9 mouse cellular contexts compared by ENCODE assay signal in genomic region chr11:58867954-58868330, GRCm38 (mm10). TPM values are rescaled to one million over a fixed set of nuclear protein-coding genes. Genes with fewer than 3 reads are reported as not detected.
DNase-seq lines count a peak whose midpoint lies in the region; ATAC-seq and TF ChIP-seq lines count a peak whose summit lies in the region.
"Had no signal": no experiment of that assay in that cellular context is flagged by ENCODE, and none has a peak within 500 bp of the region (broad histone marks: within the 10 kb centered on the region; RNA-seq: fewer than 3 reads in every experiment).

No protein-coding gene starts in this region.

- 86% methylated on average over 6 of the region's 6 CpGs for WGBS in heart, embryonic 12.5 days
- WGBS in hindbrain, embryonic 13.5 days = 86% methylated on average over 6 of the region's 6 CpGs
- 71% methylated on average over 6 of the region's 6 CpGs for WGBS in liver, postnatal 0 days (ENCODE audit: insufficient replicate concordance)

- intact Hi-C loops in heart, postnatal 10 days (cut with DNase I) = no loop called here
- intact Hi-C loops in left cerebral cortex, postnatal 14 days (cut with DNase I) = no loop called here

- peak overlapping the region; percentile 78; the same call in 1 of the 2 replicates for H3K9ac ChIP-seq in heart, embryonic 12.5 days
- H3K9ac ChIP-seq in hindbrain, embryonic 13.5 days = peak overlapping the region; percentile 89
- H3K9ac ChIP-seq in liver, postnatal 0 days (replicated peaks) = peak overlapping the region; percentile 77; the same call in 1 of the 2 replicates

- no peak overlapping the region for H3K27ac ChIP-seq in heart, embryonic 12.5 days (ENCODE audit: poor library complexity, severe bottlenecking)
- H3K27ac ChIP-seq in hindbrain, embryonic 13.5 days = no peak overlapping the region
- no peak overlapping the region; the same call in 1 of the 2 replicates for H3K27ac ChIP-seq in liver, postnatal 0 days (ENCODE audit: low read depth)

- CTCF ChIA-PET in Patski (lab: Charles Lee) = interaction anchor here (0.9 kb wide), 1 partner anchor 27 kb away, joined by 3 read pairs; no protein-coding TSS in a partner anchor

- no peak for TF ChIP-seq EP300 in liver, postnatal 0 days (IDR thresholded peaks at IDR 0.05; ENCODE audit: low read depth)

- POLR2A ChIA-PET in Patski (lab: Charles Lee) = no interaction called here

- peaks cover 22% of the 10 kb centered on the region for H3K36me3 ChIP-seq in heart, embryonic 12.5 days
- H3K36me3 ChIP-seq in hindbrain, embryonic 13.5 days = peaks cover 27% of the 10 kb centered on the region
- H3K36me3 ChIP-seq in liver, postnatal 0 days (replicated peaks; ENCODE audit: insufficient read depth, low read length) = 0 out of 2 replicates have a peak, but pooled peaks cover 7% of the 10 kb centered on the region

- no peak for TF ChIP-seq CTCF in Patski (IDR thresholded peaks at IDR 0.05)
- TF ChIP-seq CTCF in liver, postnatal 0 days (IDR thresholded peaks at IDR 0.05; ENCODE audit: low read depth) = no peak

- H3K4me3 ChIP-seq in heart, embryonic 12.5 days = peak overlapping the region; percentile 79
- peak overlapping the region; percentile 75 for H3K4me3 ChIP-seq in hindbrain, embryonic 13.5 days
- H3K4me3 ChIP-seq in liver, postnatal 0 days (ENCODE audit: low read depth, low read length) = peak overlapping the region; percentile 87

- 0 out of 2 replicates have a peak, but pooled peaks cover 3% of the 10 kb centered on the region for H3K9me3 ChIP-seq in heart, embryonic 12.5 days (replicated peaks)
- no peaks in the 10 kb centered on the region for H3K9me3 ChIP-seq in hindbrain, embryonic 13.5 days
- no peaks in the 10 kb centered on the region for H3K9me3 ChIP-seq in liver, postnatal 0 days (ENCODE audit: low read length)

- ATAC-seq in heart, embryonic 12.5 days (ENCODE audit: insufficient number of reproducible peaks, low FRiP score) = no peak
- peak; percentile 22 for ATAC-seq in Patski
- ATAC-seq in hindbrain, embryonic 13.5 days (ENCODE audit: low FRiP score) = peak; percentile 8; the same call in 1 of the 2 replicates
- no peak for ATAC-seq in liver, postnatal 0 days
- no peak for ATAC-seq in CD4-positive, CD25-positive, alpha-beta regulatory T cell, adult 4 months

- in situ Hi-C loops in Patski (cut with MboI; ENCODE audit: low pct_unique_long_range_greater_than_20kb) = no loop called here

- no peak for DNase-seq in heart, postnatal 10 days
- DNase-seq in Patski (ENCODE audit: low read depth, low spot score) = no peak
- DNase-seq in liver, postnatal 0 days = no peak
- DNase-seq in left cerebral cortex, postnatal 14 days (ENCODE audit: low spot score in 2 of 2) = no peak
- DNase-seq in left cerebral cortex, adult 11 months (ENCODE audit: low spot score) = no peak
- DNase-seq: cerebellum, adult 11 months had no signal

- H3K4me1 ChIP-seq in heart, embryonic 12.5 days (replicated peaks) = peaks cover 11% of the 10 kb centered on the region
- H3K4me1 ChIP-seq in hindbrain, embryonic 13.5 days (replicated peaks) = peaks cover 28% of the 10 kb centered on the region
- peaks cover 8% of the 10 kb centered on the region for H3K4me1 ChIP-seq in liver, postnatal 0 days (ENCODE audit: insufficient read depth)

- no peaks in the 10 kb centered on the region for H3K27me3 ChIP-seq in heart, embryonic 12.5 days (replicated peaks)
- no peaks in the 10 kb centered on the region for H3K27me3 ChIP-seq in Patski
- H3K27me3 ChIP-seq in hindbrain, embryonic 13.5 days = no peaks in the 10 kb centered on the region
- no peaks in the 10 kb centered on the region for H3K27me3 ChIP-seq in liver, postnatal 0 days (ENCODE audit: insufficient read depth, low read length)

- H3K4me2 ChIP-seq in heart, embryonic 12.5 days = peak overlapping the region; percentile 90
- H3K4me2 ChIP-seq in hindbrain, embryonic 13.5 days = peak overlapping the region; percentile 89
- H3K4me2 ChIP-seq in liver, postnatal 0 days (ENCODE audit: low read depth, low read length) = peak overlapping the region; percentile 93

RNA-seq across cellular contexts. Expression of gene 2810021J22Rik, which starts 0.9 kb away (rescaled TPM):
- polyA plus RNA-seq in heart, embryonic 12.5 days (2016; fragmentation: Nextera tagmentation; extraction: Ambion mirVana) = 3.6 and 4.8 TPM in 2 replicates
- 1 to 10 TPM; 3.5 to 3.9 TPM for total RNA-seq in heart, postnatal 10 days (2021)
- 6.4 TPM for polyA plus RNA-seq in Patski (2021)
- polyA plus RNA-seq in hindbrain, embryonic 13.5 days (2015; fragmentation: Nextera tagmentation; extraction: Ambion mirVana) = 11.5 and 12.9 TPM in 2 replicates
- polyA plus RNA-seq in liver, postnatal 0 days (2015; fragmentation: Nextera tagmentation; extraction: Ambion mirVana) = 0.94 and 1.6 TPM in 2 replicates
- total RNA-seq in left cerebral cortex, postnatal 14 days (2021) = 1 to 10 TPM; 9.3 TPM
- 10 to 100 TPM; 11.0 to 14.5 TPM for polyA plus RNA-seq in CD4-positive, CD25-positive, alpha-beta regulatory T cell, adult 4 months (2017; shearing (Covaris generic))

RNA-seq across cellular contexts. Expression of gene Gm12258, which starts 21.0 kb away (rescaled TPM):
- 4.6 and 5.4 TPM in 2 replicates for polyA plus RNA-seq in heart, embryonic 12.5 days (2016; fragmentation: Nextera tagmentation; extraction: Ambion mirVana)
- 1 to 10 TPM; 2.3 to 3.5 TPM for total RNA-seq in heart, postnatal 10 days (2021)
- 6.8 TPM for polyA plus RNA-seq in Patski (2021)
- polyA plus RNA-seq in hindbrain, embryonic 13.5 days (2015; fragmentation: Nextera tagmentation; extraction: Ambion mirVana) = 21.3 and 22.8 TPM in 2 replicates
- polyA plus RNA-seq in liver, postnatal 0 days (2015; fragmentation: Nextera tagmentation; extraction: Ambion mirVana) = 0.85 and 1.3 TPM in 2 replicates
- 10 to 100 TPM; 16.7 TPM for total RNA-seq in left cerebral cortex, postnatal 14 days (2021)
- polyA plus RNA-seq in CD4-positive, CD25-positive, alpha-beta regulatory T cell, adult 4 months (2017; shearing (Covaris generic)) = 1 to 10 TPM; 7.1 to 7.9 TPM

RNA-seq across cellular contexts. Expression of gene Olfr311, which starts 28.9 kb away (rescaled TPM):
- not detected in 2 replicates for polyA plus RNA-seq in heart, embryonic 12.5 days (2016; fragmentation: Nextera tagmentation; extraction: Ambion mirVana)
- total RNA-seq in heart, postnatal 10 days (2021) = not detected
- not detected for polyA plus RNA-seq in Patski (2021)
- not detected in 2 replicates for polyA plus RNA-seq in hindbrain, embryonic 13.5 days (2015; fragmentation: Nextera tagmentation; extraction: Ambion mirVana)
- polyA plus RNA-seq in liver, postnatal 0 days (2015; fragmentation: Nextera tagmentation; extraction: Ambion mirVana) = not detected in 2 replicates
- total RNA-seq in left cerebral cortex, postnatal 14 days (2021) = not detected
- not detected for polyA plus RNA-seq in CD4-positive, CD25-positive, alpha-beta regulatory T cell, adult 4 months (2017; shearing (Covaris generic))

RNA-seq across cellular contexts. Expression of gene Zfp39, which starts 36.1 kb away (rescaled TPM):
- polyA plus RNA-seq in heart, embryonic 12.5 days (2016; fragmentation: Nextera tagmentation; extraction: Ambion mirVana) = 4.4 and 5.1 TPM in 2 replicates
- 1 to 10 TPM; 5.2 to 6.1 TPM for total RNA-seq in heart, postnatal 10 days (2021)
- polyA plus RNA-seq in Patski (2021) = 3.1 TPM
- polyA plus RNA-seq in hindbrain, embryonic 13.5 days (2015; fragmentation: Nextera tagmentation; extraction: Ambion mirVana) = 5.0 and 5.7 TPM in 2 replicates
- polyA plus RNA-seq in liver, postnatal 0 days (2015; fragmentation: Nextera tagmentation; extraction: Ambion mirVana) = 2.8 and 3.1 TPM in 2 replicates
- 1 to 10 TPM; 8.7 to 9.0 TPM for total RNA-seq in left cerebral cortex, postnatal 14 days (2021)
- polyA plus RNA-seq in CD4-positive, CD25-positive, alpha-beta regulatory T cell, adult 4 months (2017; shearing (Covaris generic)) = 10 to 100 TPM in 1 of 2 experiments, 1 to 10 TPM in 1; 8.2 to 10.6 TPM

RNA-seq across cellular contexts. Expression of gene Olfr312, which starts 38.9 kb away (rescaled TPM):
- 0.10 and 0.12 TPM in 2 replicates for polyA plus RNA-seq in heart, embryonic 12.5 days (2016; fragmentation: Nextera tagmentation; extraction: Ambion mirVana)
- total RNA-seq in heart, postnatal 10 days (2021) = not detected
- not detected for polyA plus RNA-seq in Patski (2021)
- polyA plus RNA-seq in hindbrain, embryonic 13.5 days (2015; fragmentation: Nextera tagmentation; extraction: Ambion mirVana) = not detected in 2 replicates
- polyA plus RNA-seq in liver, postnatal 0 days (2015; fragmentation: Nextera tagmentation; extraction: Ambion mirVana) = not detected in 2 replicates
- not detected for total RNA-seq in left cerebral cortex, postnatal 14 days (2021)
- polyA plus RNA-seq in CD4-positive, CD25-positive, alpha-beta regulatory T cell, adult 4 months (2017; shearing (Covaris generic)) = under 1 TPM in 1 of 2 experiments, not detected in 1; 0.13 TPM

Comparison
In these comparisons a context has a peak if more than half of its experiments do, and no peak if none do; other contexts are left out.
1. ATAC-seq: peak in Patski (single experiment) and hindbrain, embryonic 13.5 days (single experiment); none in heart, embryonic 12.5 days (single experiment), liver, postnatal 0 days (single experiment) and CD4-positive, CD25-positive, alpha-beta regulatory T cell, adult 4 months (single experiment).
2. Peak in every context shown above with its lines, with median percentiles within 50 percentile points of each other: H3K4me2 ChIP-seq, H3K4me3 ChIP-seq and H3K9ac ChIP-seq.